Mouse (Mus musculus): Measurements from ENCODE around the gene Iqca.

The Iqca gene

GRCm38 (mm10) chr1:90153099-90153744 lies at the start of gene Iqca:
Iqca (minus strand) TSS chr1:90153401.
- peak; percentile 86 for DNase-seq

DNA sequence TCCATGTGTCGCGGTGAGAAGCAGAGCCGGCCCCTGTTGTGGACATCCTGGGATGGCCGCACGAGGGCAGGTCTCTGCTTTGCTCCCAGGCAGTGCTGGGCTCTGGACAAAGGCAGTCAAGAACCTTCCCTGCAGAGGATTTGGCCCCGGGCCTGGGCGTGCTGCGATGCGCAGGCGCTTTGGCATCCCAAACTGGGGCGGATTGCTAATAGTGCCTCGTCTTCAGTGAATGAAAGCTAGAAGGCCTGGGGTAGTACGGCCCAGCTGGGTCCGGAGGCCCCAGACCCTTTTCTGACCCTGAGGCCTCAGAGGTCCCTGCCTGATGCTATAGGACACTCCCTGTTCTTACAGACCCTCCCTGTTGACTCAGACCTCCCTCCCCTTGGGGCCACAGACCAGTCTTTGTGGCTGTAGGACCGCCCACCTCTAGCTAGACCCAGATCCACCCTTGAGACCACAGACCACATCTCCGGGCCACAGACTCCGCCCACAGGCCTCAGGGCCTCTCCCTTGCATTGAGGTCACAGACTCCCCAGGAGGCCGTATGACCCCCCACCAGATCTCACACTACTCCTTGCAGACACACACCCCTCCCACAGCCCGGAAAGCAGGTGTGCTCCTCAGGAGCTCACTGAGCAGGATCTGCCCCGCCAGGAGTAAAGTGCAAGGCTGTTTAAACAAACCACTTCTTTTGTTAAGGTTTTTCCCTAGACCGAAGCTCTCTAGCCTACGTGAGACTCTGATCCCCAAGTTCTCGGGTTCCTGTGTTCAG lies 49.2 kb upstream of the Iqca start:
- DNase-seq: peak; percentile 80

GRCm38 (mm10) chr1:90201655-90202054 lies 48.5 kb upstream of the Iqca start:
- DNase-seq: no peak

- DNase-seq: peak; percentile 52
These were observed 48.0 kb upstream of the Iqca start for GRCm38 (mm10) chr1:90201246-90201645.

- no peak for DNase-seq
These were observed 35.8 kb upstream of the Iqca start for GRCm38 (mm10) chr1:90189046-90189445.

GRCm38 (mm10) chr1:90186874-90187273 lies 33.7 kb upstream of the Iqca start:
- no peak for DNase-seq

GRCm38 (mm10) chr1:90186173-90186572 lies 33.0 kb upstream of the Iqca start:
- peak; percentile 23 for DNase-seq

DNA sequence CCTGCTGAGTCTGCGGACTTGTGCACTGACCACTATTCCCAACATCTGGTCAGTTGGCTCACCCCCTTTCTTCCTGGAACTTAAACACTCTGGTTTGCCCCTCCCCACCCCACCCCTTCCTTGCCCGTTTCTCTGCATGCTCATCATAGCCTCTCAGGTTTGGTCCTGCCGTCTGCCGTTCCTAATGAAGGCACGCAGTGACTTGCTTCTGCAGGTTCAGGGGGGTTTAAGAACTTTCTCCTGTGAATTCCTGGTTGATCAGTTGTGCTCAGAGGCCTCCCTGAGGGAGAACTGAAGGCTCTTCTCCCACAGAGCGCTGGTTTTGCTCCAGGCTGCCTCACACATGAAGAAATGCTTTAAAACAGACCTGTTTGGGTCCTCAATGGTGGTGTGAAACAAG lies 30.4 kb upstream of the Iqca start:
- DNase-seq: no peak

- DNase-seq: no peak
These were observed 29.3 kb upstream of the Iqca start for GRCm38 (mm10) chr1:90182521-90182920.

- no peak for DNase-seq
These were observed 27.9 kb upstream of the Iqca start for GRCm38 (mm10) chr1:90180966-90181699.

DNA sequence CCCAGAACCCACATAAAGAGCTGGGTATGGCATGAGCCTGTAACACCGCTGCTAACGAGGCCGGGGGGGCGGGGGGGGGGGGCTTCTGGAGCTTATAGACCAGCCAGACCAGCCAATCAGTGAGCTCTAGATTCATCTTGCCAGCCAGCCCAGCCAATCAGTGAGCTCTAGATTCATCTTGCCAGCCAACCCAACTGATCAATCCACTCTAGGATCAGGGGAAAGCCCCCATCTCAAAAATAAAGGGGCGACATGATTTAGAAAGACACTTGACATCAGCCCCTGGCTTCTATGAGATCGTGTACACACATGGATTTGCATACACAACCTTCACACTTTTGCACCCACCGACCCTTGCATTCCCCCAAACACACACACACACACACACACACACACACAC lies 27.3 kb upstream of the Iqca start:
- no peak for DNase-seq

- DNase-seq: no peak
These were observed 24.8 kb upstream of the Iqca start for GRCm38 (mm10) chr1:90177978-90178377.

DNA sequence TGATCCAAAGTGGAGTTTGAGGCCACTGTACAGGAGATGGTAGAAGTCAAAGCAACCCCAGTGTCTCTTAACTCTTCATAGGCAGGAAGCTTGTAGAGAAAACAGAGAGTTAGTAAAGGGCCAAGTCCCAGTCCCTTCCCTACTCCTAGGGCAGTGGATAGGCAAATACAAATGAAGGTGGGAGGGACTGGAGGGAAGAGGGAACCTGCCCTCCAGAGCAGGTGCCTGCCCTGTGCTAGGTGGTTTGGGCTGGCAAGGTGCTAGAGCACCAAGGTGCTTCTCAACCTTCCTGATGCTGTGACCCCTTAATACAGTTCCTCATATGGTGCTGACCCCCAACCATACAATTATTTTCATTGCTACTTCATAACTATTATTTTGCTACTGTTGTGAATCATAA lies 24.4 kb upstream of the Iqca start:
- DNase-seq: no peak

GRCm38 (mm10) chr1:90176223-90176622 lies 23.0 kb upstream of the Iqca start:
- DNase-seq: no peak

GRCm38 (mm10) chr1:90174338-90174737 lies 21.1 kb upstream of the Iqca start:
- no peak for DNase-seq

GRCm38 (mm10) chr1:90164319-90164718 lies 11.1 kb upstream of the Iqca start:
- DNase-seq: no peak

DNA sequence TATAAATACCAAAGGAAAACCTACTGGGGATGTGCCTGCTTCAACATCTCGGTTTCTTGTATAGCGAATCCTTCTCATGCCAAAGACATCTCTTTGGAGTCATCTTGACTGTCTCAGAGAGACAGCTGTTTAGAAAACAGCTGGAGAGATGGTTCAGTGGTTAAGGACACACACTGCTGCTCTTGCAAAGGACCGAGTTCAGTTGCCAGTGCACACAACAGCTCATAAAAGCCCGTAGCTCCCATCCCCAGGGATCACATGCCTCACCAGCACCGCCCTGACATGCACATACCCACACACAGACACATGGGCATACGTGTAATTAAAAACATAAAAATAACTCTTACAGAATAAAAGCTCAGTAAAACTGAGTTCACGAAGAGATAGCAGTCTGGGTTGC lies 10.0 kb upstream of the Iqca start:
- no peak for DNase-seq

- no peak for DNase-seq
These were observed 9.2 kb upstream of the Iqca start for GRCm38 (mm10) chr1:90162379-90162857.

DNA sequence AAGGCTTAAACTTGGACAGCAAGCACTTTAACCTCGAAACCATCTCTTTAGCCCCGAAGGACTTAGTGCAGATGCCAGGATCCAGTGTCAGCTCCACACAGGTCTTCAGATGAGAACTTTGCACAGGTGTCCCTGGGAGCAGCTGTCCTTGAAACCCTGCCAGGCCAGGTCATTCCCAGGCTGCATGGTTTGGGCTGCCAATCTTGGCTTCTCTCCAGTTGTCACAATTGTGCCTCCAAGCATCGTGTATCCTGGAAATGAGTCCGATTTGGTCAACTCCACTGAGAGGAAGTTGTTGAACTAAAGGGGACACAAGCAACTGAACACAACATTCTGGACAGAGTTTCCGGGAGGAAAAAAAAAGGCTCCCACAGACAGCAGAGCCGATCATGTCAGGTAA lies 8.4 kb upstream of the Iqca start:
- peak; percentile 50 for DNase-seq

- peak; percentile 39 for DNase-seq
These were observed 6.7 kb upstream of the Iqca start for GRCm38 (mm10) chr1:90159927-90160326.

DNA sequence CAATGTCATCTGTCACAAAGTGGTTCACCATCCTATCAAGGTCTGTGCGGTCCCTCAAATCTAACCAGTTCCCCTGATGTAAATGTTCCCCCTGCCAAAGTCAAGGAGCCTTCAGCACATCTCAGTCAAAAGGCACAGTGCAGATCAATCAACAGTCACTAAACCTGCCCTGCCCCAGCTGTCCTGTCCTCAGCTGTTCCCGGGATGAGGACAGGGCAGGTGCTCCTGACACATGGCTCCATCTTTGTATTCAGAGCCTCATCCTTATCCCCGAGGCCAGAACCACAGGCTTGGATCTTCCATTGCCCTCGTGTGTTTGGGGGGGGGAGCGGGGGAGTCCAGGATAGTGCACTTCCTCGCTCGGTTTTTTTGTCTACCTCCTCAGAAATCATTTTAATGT lies 3.4 kb upstream of the Iqca start:
- no peak for DNase-seq

DNA sequence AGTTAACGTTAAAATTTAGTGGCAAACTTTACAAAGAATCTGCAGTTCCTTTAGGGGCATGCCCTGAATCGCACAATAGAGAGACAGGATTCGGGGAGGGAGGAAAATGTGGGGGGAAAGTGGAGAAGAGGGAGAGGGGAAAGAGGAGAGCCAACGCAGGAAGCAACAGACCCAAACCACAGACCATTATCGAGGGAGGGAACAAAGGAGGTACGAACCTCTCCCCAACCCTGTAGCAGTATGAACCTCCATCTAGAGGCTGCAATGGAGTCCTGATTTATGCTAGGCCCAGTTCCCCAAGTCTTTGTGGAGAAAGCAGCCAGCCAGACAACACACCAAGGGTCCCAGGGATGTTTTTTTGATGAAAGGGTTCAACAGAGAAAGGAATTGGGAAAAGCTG lies 586 bp upstream of the Iqca start:
- DNase-seq: no peak

- peak; percentile 40 for DNase-seq
These were observed 13.5 kb downstream of the Iqca start for GRCm38 (mm10) chr1:90139729-90140128.

DNA sequence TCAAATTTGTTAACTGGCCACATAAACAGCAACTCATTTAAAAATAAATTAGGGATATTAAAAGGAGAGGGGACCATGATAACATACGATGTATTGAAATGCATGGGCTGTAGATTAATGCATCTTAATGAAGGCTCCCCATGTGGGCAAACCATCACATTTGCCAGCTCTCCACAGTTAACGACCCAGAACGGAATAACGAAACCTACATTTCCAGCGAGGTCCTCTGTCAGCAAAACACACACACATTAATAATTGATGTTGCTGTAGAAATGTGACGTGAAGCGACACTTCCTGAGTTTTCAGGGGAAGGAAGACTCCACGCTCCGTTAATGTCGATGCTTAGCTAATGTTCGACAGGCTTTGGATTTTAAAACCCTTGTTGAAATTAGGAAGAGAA lies 20.8 kb downstream of the Iqca start:
- DNase-seq: no peak
